Mouse (Mus musculus) layer of hippocampus, adult 8-10 months (tissue): ENCODE data around the gene Esd. TPM values are rescaled to one million over a fixed set of nuclear protein-coding genes. Genes with fewer than 3 reads are reported as not detected.

Source experiments
- DNase-seq, 2 experiments: peaks; one replicate each; pipeline ENCODE4 v3.0.0; 2022; ENCODE audit warnings: low spot score in 2 of 2
- total RNA-seq, 4 experiments: library from RNA; stranded (reverse); gene quantifications; 2 replicates each; pipeline ENCODE4 v1.2.4; 2022

Esd gene
- total RNA-seq, 4 experiments from 2014 or later, result 83.6 to 104 (median 86.3) TPM

- DNase-seq, result no peak
Measured at GRCm38 (mm10) chr14:74794931-74795330, 62.8 kb downstream of the Esd start.

- no peak for DNase-seq
Measured at GRCm38 (mm10) chr14:74797386-74798062, 65.4 kb downstream of the Esd start.

DNA sequence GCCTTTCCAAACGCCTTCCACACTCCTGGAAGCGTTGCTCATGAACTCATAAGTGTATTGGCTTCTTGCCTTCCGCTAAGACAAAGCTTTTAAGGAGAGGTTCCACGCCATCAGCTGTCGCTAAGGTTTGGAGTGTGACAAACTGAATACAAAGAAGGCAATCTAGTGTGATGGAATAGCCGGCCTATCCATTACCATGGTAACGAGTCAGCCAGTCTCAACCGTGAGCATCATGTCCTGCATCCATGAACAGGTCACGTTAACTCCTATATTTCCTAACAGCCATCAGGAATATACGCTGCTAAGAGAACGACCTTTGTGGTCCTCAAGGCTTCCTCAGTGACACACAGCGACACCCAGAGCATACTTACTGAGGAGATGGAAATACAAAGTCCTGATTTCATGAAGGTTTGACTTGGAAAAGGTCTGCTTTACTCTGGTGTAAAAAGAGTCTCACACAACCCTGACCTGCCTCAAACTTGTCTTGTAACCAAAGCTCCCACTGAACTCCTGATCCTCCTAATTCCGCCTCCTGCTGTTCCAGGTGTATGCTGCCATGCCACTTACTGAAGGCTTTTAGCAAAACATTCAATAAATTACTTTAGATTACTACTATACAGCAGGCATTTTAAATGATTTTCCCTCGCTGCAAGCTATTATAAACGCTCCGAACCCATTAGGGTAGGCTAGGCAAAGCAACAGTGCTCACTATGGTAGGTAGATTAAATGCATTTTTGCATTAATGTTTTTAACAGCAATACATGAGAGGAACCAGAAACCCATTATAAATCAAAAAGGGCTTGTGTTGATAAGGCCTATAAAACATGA, 66.2 kb downstream of the Esd start:
- DNase-seq, result no peak

Other genes starting within 250 kb of the Esd start
- 10 to 100 TPM in 2 of 4 experiments, 1 to 10 TPM in 2; 7.6 to 11.5 (median 9.6) TPM for gene Htr2a, start 91.5 kb upstream of the Esd start, total RNA-seq
- gene Lrch1, start 215.6 kb downstream of the Esd start, total RNA-seq, result 10 to 100 TPM; 14.8 to 43.1 (median 18.3) TPM